Mouse (Mus musculus) embryonic fibroblast, embryonic 13.5 days (primary cell): ENCODE measurements around the gene Ier5l. TPM values are rescaled to one million over a fixed set of nuclear protein-coding genes. Genes with fewer than 3 reads are reported as not detected.
A peak's percentile ranks its signal among the peaks of the same experiment; 100 is the strongest.

Experiments
- H3K27ac ChIP-seq: 2 replicates; pipeline ENCODE4 v1.5.1; 2012; ENCODE audit warnings: low read length, control low read depth, inconsistent platforms; ENCODE audit not compliant: insufficient read depth
- H3K4me1 ChIP-seq: 2 replicates; pipeline ENCODE4 v1.6.1; 2011; ENCODE audit warnings: low read length; ENCODE audit not compliant: control insufficient read depth, insufficient read depth
- H3K4me3 ChIP-seq: 2 replicates; pipeline ENCODE4 v1.5.1; 2011; ENCODE audit warnings: mild to moderate bottlenecking, control low read depth, low read length; ENCODE audit not compliant: insufficient read depth
- CTCF ChIP-seq: IDR thresholded peaks from 2 replicates; pipeline ENCODE4 v1.5.1; 2011; ENCODE audit warnings: mild to moderate bottlenecking, control low read depth, low read length, moderate library complexity, borderline replicate concordance; ENCODE audit not compliant: insufficient read depth
- POLR2A ChIP-seq: IDR thresholded peaks from 2 replicates; pipeline ENCODE4 v1.6.1; 2011; ENCODE audit warnings: low read depth, mild to moderate bottlenecking, control low read depth, low read length, moderate library complexity
- polyA plus RNA-seq: library from polyadenylated mRNA; stranded (reverse); fragments of >200 nt; gene quantifications from 2 replicates; pipeline ENCODE4 v1.2.4, GENCODE M21; 2011; ENCODE audit warnings: low read depth; ENCODE audit not compliant: missing spikeins, insufficient read length

Ier5l gene
- polyA plus RNA-seq, 1 experiment = 18.1 TPM

DNA sequence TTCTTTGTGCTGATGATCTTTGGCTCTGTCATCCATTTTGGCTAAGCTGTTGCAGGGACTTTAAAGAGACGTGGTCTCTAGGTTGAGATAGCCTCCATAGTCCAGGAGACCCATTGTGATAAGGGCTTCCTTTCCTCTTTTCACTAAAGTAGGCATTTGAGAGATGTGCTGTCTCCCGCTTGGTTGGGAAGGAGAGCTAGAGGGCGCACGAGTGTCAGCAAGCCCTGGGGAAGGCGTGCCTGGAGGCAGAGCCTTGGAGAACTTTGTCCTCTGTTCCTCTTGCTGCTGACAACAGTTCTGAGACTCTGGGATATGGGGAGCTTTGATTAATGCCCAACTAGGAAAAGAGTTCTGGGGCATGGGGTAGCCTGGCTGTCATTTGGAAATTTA, 37.9 kb downstream of the Ier5l start:
- peaks cover 21% of the 10 kb centered on the region for H3K4me1 ChIP-seq
- no peak overlapping the region for H3K4me3 ChIP-seq
- H3K27ac ChIP-seq = peak overlapping the region; percentile 19; the same call in 1 of the 2 replicates
- TF ChIP-seq CTCF (peak; percentile 50; the same call in 1 of the 2 replicates), POLR2A (no peak)

DNA sequence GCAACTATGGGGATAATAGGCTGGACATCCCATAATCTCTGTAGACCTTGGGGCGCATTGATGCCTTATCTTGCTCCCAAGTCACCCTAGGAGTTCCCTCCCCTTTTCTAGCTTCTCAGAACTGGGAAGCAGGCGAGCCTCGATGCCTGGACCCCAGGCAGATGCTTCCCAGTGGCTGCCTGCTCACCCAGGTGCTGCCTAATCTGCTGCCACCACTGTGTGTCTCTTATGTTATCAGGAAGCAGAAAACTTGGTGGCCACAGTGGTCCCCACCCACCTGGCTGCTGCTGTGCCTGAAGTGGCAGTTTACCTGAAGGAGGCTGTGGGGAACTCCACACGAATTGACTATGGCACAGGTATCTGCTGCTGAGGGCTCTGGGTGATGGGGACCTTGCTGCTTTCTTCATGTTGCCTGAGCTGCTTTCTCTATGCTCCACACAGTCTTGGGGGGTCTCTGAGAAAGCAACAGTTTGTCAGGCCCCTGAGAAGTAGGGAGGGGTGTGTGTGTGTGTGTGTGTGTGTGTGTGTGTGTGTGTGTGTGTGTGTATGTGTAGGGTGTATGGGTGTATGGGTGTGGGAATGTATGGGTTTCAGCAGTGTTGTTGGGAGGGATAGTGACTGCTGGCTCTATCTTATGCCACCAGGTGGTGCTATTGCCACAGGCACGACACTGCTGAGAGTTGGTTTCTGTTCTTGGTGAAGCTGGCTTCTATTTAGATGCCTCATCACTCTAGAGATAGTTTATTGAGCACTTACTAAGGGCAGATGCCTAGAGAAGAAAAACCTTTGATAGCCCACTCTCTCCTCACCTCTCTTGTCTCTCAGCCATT, 38.5 kb downstream of the Ier5l start:
- TF ChIP-seq POLR2A (no peak), CTCF (peak; percentile 93)
- no peak overlapping the region for H3K4me3 ChIP-seq
- H3K27ac ChIP-seq = peak overlapping the region; percentile 19; the same call in 1 of the 2 replicates
- H3K4me1 ChIP-seq = peaks cover 16% of the 10 kb centered on the region

DNA sequence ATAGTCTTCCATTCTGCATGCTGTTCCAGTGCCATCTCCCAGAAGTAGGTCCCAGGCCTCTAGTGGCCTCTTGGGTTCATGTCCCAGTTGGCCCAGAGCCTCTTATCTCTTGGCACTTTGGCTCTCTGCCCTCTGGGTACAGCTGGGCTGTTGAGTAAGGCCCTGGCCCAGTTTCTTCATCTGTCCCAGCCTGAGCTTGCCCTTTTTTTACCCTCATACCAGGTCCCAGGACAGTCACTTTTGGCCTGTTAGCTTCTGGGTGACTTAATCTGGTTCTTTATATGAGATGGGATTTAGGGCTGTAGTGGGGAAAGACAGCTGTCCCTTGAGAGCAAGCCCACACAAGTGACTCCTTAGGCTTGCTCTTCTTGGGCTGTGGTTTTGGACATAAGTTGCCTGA, 44.9 kb downstream of the Ier5l start:
- no peaks in the 10 kb centered on the region for H3K4me1 ChIP-seq
- no peak overlapping the region for H3K4me3 ChIP-seq
- no peak for TF ChIP-seq POLR2A
- TF ChIP-seq CTCF = no peak
- no peak overlapping the region for H3K27ac ChIP-seq

Other genes starting within 250 kb of the Ier5l start
- gene Lrrc8a, start 236.5 kb downstream of the Ier5l start, polyA plus RNA-seq = 40.7 and 41.7 TPM in 2 replicates
- 2.3 and 5.8 TPM in 2 replicates for gene Gm28035, start 233.7 kb downstream of the Ier5l start, polyA plus RNA-seq
- gene Phyhd1, start 208.0 kb downstream of the Ier5l start, polyA plus RNA-seq = 81.8 and 101 TPM in 2 replicates
- gene Gm28038, start 193.2 kb downstream of the Ier5l start, polyA plus RNA-seq = 37.7 and 57.8 TPM in 2 replicates
- 20.0 and 20.7 TPM in 2 replicates for gene Dolk, start 187.9 kb downstream of the Ier5l start, polyA plus RNA-seq
- gene Nup188, start 187.8 kb downstream of the Ier5l start, polyA plus RNA-seq = 49.0 and 53.0 TPM in 2 replicates
- gene Sh3glb2, start 114.9 kb downstream of the Ier5l start, polyA plus RNA-seq = 38.8 and 39.7 TPM in 2 replicates
- 15.9 and 16.4 TPM in 2 replicates for gene Miga2, start 110.0 kb downstream of the Ier5l start, polyA plus RNA-seq
- 26.6 and 33.8 TPM in 2 replicates for gene Dolpp1, start 82.0 kb downstream of the Ier5l start, polyA plus RNA-seq
- 22.3 and 29.1 TPM in 2 replicates for gene Crat, start 58.4 kb downstream of the Ier5l start, polyA plus RNA-seq
- gene Ptpa, start 58.2 kb downstream of the Ier5l start, polyA plus RNA-seq = 126 and 137 TPM in 2 replicates
- gene Cstad, start 120.8 kb upstream of the Ier5l start, polyA plus RNA-seq = 2.8 and 3.4 TPM in 2 replicates